Mouse (Mus musculus): Measurements from ENCODE around the gene Lix1. TPM values are rescaled to one million over a fixed set of nuclear protein-coding genes. Genes with fewer than 3 reads are reported as not detected.

Gene Lix1
- polyA plus RNA-seq, 1 experiment, result not detected

- no peak for TF ChIP-seq FLI1 (IDR thresholded peaks at IDR 0.05; ENCODE audit: low read length)
- no peak for TF ChIP-seq GATA1 (IDR thresholded peaks at IDR 0.05; ENCODE audit: borderline replicate concordance, low read length)
- Histone ChIP-seq H3K9me3 (no peaks in the 10 kb centered on the region), H3K27me3 (replicated peaks) (no peaks in the 10 kb centered on the region), H3K36me3 (replicated peaks; ENCODE audit: low read length) (no peaks in the 10 kb centered on the region), H3K4me3 (replicated peaks) (no peak overlapping the region), H3K4me1 (peaks cover 7% of the 10 kb centered on the region)
Observed at GRCm38 (mm10) chr17:17408720-17409478, 6.4 kb downstream of the Lix1 start.

- TF ChIP-seq GATA1 (IDR thresholded peaks at IDR 0.05; ENCODE audit: borderline replicate concordance, low read length) (no peak), FLI1 (IDR thresholded peaks at IDR 0.05; ENCODE audit: low read length) (no peak)
- Histone ChIP-seq H3K4me1 (peaks cover 7% of the 10 kb centered on the region), H3K27me3 (replicated peaks) (no peaks in the 10 kb centered on the region), H3K36me3 (replicated peaks; ENCODE audit: low read length) (no peaks in the 10 kb centered on the region), H3K4me3 (replicated peaks) (no peak overlapping the region), H3K9me3 (no peaks in the 10 kb centered on the region)
Observed at GRCm38 (mm10) chr17:17409601-17410000, 7.1 kb downstream of the Lix1 start.

GRCm38 (mm10) chr17:17411443-17411842 lies 9.0 kb downstream of the Lix1 start:
- Histone ChIP-seq H3K36me3 (replicated peaks; ENCODE audit: low read length) (no peaks in the 10 kb centered on the region), H3K4me1 (no peaks in the 10 kb centered on the region), H3K9me3 (no peaks in the 10 kb centered on the region), H3K4me3 (replicated peaks) (no peak overlapping the region), H3K27me3 (replicated peaks) (no peaks in the 10 kb centered on the region)
- TF ChIP-seq FLI1 (IDR thresholded peaks at IDR 0.05; ENCODE audit: low read length), result no peak
- no peak for TF ChIP-seq GATA1 (IDR thresholded peaks at IDR 0.05; ENCODE audit: borderline replicate concordance, low read length)

GRCm38 (mm10) chr17:17412176-17412575 lies 9.7 kb downstream of the Lix1 start:
- no peaks in the 10 kb centered on the region for H3K27me3 ChIP-seq (replicated peaks)
- no peak overlapping the region for H3K4me3 ChIP-seq (replicated peaks)
- H3K9me3 ChIP-seq, result no peaks in the 10 kb centered on the region
- no peaks in the 10 kb centered on the region for H3K36me3 ChIP-seq (replicated peaks; ENCODE audit: low read length)
- TF ChIP-seq FLI1 (IDR thresholded peaks at IDR 0.05; ENCODE audit: low read length) (no peak), GATA1 (IDR thresholded peaks at IDR 0.05; ENCODE audit: borderline replicate concordance, low read length) (no peak)
- no peaks in the 10 kb centered on the region for H3K4me1 ChIP-seq

- Histone ChIP-seq H3K36me3 (replicated peaks; ENCODE audit: low read length) (no peaks in the 10 kb centered on the region), H3K27me3 (replicated peaks) (no peaks in the 10 kb centered on the region), H3K4me3 (replicated peaks) (no peak overlapping the region), H3K4me1 (no peaks in the 10 kb centered on the region), H3K9me3 (no peaks in the 10 kb centered on the region)
- no peak for TF ChIP-seq FLI1 (IDR thresholded peaks at IDR 0.05; ENCODE audit: low read length)
- TF ChIP-seq GATA1 (IDR thresholded peaks at IDR 0.05; ENCODE audit: borderline replicate concordance, low read length), result no peak
Observed at GRCm38 (mm10) chr17:17414206-17414605, 11.7 kb downstream of the Lix1 start.

- TF ChIP-seq GATA1 (IDR thresholded peaks at IDR 0.05; ENCODE audit: borderline replicate concordance, low read length), result no peak
- TF ChIP-seq FLI1 (IDR thresholded peaks at IDR 0.05; ENCODE audit: low read length), result no peak
- Histone ChIP-seq H3K4me3 (replicated peaks) (no peak overlapping the region), H3K36me3 (replicated peaks; ENCODE audit: low read length) (no peaks in the 10 kb centered on the region), H3K9me3 (no peaks in the 10 kb centered on the region), H3K4me1 (no peaks in the 10 kb centered on the region), H3K27me3 (replicated peaks) (no peaks in the 10 kb centered on the region)
Observed at GRCm38 (mm10) chr17:17424609-17425307, 22.3 kb downstream of the Lix1 start.

- Histone ChIP-seq H3K9me3 (peaks cover 1% of the 10 kb centered on the region; the same call in 1 of the 2 replicates), H3K4me3 (replicated peaks) (no peak overlapping the region), H3K36me3 (replicated peaks; ENCODE audit: low read length) (no peaks in the 10 kb centered on the region), H3K27me3 (replicated peaks) (no peaks in the 10 kb centered on the region), H3K4me1 (no peaks in the 10 kb centered on the region)
- no peak for TF ChIP-seq GATA1 (IDR thresholded peaks at IDR 0.05; ENCODE audit: borderline replicate concordance, low read length)
- TF ChIP-seq FLI1 (IDR thresholded peaks at IDR 0.05; ENCODE audit: low read length), result no peak
Observed at GRCm38 (mm10) chr17:17425308-17425813, 22.9 kb downstream of the Lix1 start.

GRCm38 (mm10) chr17:17425906-17426305 lies 23.4 kb downstream of the Lix1 start:
- H3K9me3 ChIP-seq, result peaks cover 2% of the 10 kb centered on the region; the same call in 1 of the 2 replicates
- H3K4me3 ChIP-seq (replicated peaks), result no peak overlapping the region
- H3K36me3 ChIP-seq (replicated peaks; ENCODE audit: low read length), result no peaks in the 10 kb centered on the region
- TF ChIP-seq FLI1 (IDR thresholded peaks at IDR 0.05; ENCODE audit: low read length), result no peak
- TF ChIP-seq GATA1 (IDR thresholded peaks at IDR 0.05; ENCODE audit: borderline replicate concordance, low read length), result no peak
- no peaks in the 10 kb centered on the region for H3K27me3 ChIP-seq (replicated peaks)
- no peaks in the 10 kb centered on the region for H3K4me1 ChIP-seq

GRCm38 (mm10) chr17:17428888-17429287 lies 26.4 kb downstream of the Lix1 start:
- Histone ChIP-seq H3K4me1 (no peaks in the 10 kb centered on the region), H3K9me3 (peaks cover 8% of the 10 kb centered on the region; the same call in 1 of the 2 replicates)
- TF ChIP-seq FLI1 (IDR thresholded peaks at IDR 0.05; ENCODE audit: low read length) (no peak), GATA1 (IDR thresholded peaks at IDR 0.05; ENCODE audit: borderline replicate concordance, low read length) (no peak)

GRCm38 (mm10) chr17:17433679-17434078 lies 31.2 kb downstream of the Lix1 start:
- TF ChIP-seq FLI1 (IDR thresholded peaks at IDR 0.05; ENCODE audit: low read length) (no peak), GATA1 (IDR thresholded peaks at IDR 0.05; ENCODE audit: borderline replicate concordance, low read length) (no peak)
- H3K4me3 ChIP-seq (replicated peaks), result no peak overlapping the region
- H3K4me1 ChIP-seq, result no peaks in the 10 kb centered on the region
- H3K27me3 ChIP-seq (replicated peaks), result no peaks in the 10 kb centered on the region
- peaks cover 8% of the 10 kb centered on the region; the same call in 1 of the 2 replicates for H3K9me3 ChIP-seq
- no peaks in the 10 kb centered on the region for H3K36me3 ChIP-seq (replicated peaks; ENCODE audit: low read length)

More at GRCm38 (mm10) chr17:17428888-17429287, 26.4 kb downstream of the Lix1 start:
- Histone ChIP-seq H3K36me3 (replicated peaks; ENCODE audit: low read length) (no peaks in the 10 kb centered on the region), H3K27me3 (replicated peaks) (no peaks in the 10 kb centered on the region), H3K4me3 (replicated peaks) (no peak overlapping the region)

All from megakaryocyte, embryonic 14.5 days (primary cell).